Mouse (Mus musculus) lung, adult 2 months (tissue): ENCODE measurements around the gene Rap1a.

Experiments
- CTCF ChIP-seq: fragments of 200-500 bp; IDR thresholded peaks from 2 replicates; pipeline ENCODE4 v1.5.1; 2011; ENCODE audit warnings: mild to moderate bottlenecking, low read length, control low read depth; ENCODE audit not compliant: insufficient read depth
- POLR2A ChIP-seq: fragments of 200-500 bp; IDR thresholded peaks from 2 replicates; pipeline ENCODE4 v1.6.1; 2011; ENCODE audit warnings: low read depth, mild to moderate bottlenecking, control low read depth, low read length, borderline replicate concordance; ENCODE audit errors: extremely low read depth

GRCm38 (mm10) chr3:105733538-105733937, 67.6 kb downstream of the Rap1a start:
- no peak for TF ChIP-seq CTCF
- no peak for TF ChIP-seq POLR2A
